Mouse (Mus musculus) liver, embryonic 14.5 days (tissue): Measurements from ENCODE around the gene Sdc3.

Experiments used
- CTCF ChIP-seq: IDR thresholded peaks from 2 replicates; pipeline ENCODE4 v1.5.1; 2016; ENCODE audit warnings: antibody characterized with exemption, low read depth, control low read depth
- EP300 ChIP-seq: IDR thresholded peaks from 2 replicates; pipeline ENCODE4 v1.6.1; 2016; ENCODE audit warnings: antibody characterized with exemption, low read depth

GRCm38 (mm10) chr4:130841107-130841840 is 48.9 kb downstream of the Sdc3 start:
- TF ChIP-seq CTCF (no peak), EP300 (no peak)
